Mouse (Mus musculus) stomach, embryonic 16.5 days (tissue): ENCODE data around the gene Med12l. TPM values are rescaled to one million over a fixed set of nuclear protein-coding genes. Genes with fewer than 3 reads are reported as not detected.
"Not testable (repeated sequence)": the region's sequence is repeated elsewhere in the genome, so short reads cannot be mapped to it uniquely, and the experiment has no call there.

Experiments
- ATAC-seq: fragments of 200-750 bp; cut with Nextera tagmentation; 2 replicates; pipeline ENCODE4 v1.8.0; 2017; ENCODE audit warnings: moderate number of reproducible peaks, moderate TSS enrichment; ENCODE audit not compliant: insufficient read depth, low FRiP score
- H3K27ac ChIP-seq: fragments of 300-500 bp; sonication (generic); 2 replicates; pipeline ENCODE4 v1.5.1; 2014; ENCODE audit warnings: low read length
- H3K27me3 ChIP-seq: fragments of 300-500 bp; sonication (generic); 2 replicates; pipeline ENCODE4 v1.6.1; 2014; ENCODE audit warnings: low read length, control low read depth, mixed read lengths; ENCODE audit not compliant: control insufficient read depth, insufficient read depth
- H3K36me3 ChIP-seq: fragments of 300-500 bp; sonication (generic); 2 replicates; pipeline ENCODE4 v1.6.1; 2014; ENCODE audit warnings: low read length; ENCODE audit not compliant: control insufficient read depth, insufficient read depth
- H3K4me1 ChIP-seq: fragments of 300-500 bp; sonication (generic); 2 replicates; pipeline ENCODE4 v1.6.1; 2014; ENCODE audit warnings: low read length, control low read depth, mixed read lengths; ENCODE audit not compliant: control insufficient read depth, insufficient read depth
- H3K4me2 ChIP-seq: fragments of 300-500 bp; sonication (generic); 2 replicates; pipeline ENCODE4 v1.6.1; 2014; ENCODE audit warnings: low read depth, low read length, mixed read lengths
- H3K4me3 ChIP-seq: fragments of 300-500 bp; sonication (generic); replicated peaks from 2 replicates; pipeline ENCODE4 v1.5.1; 2014; ENCODE audit warnings: mild to moderate bottlenecking, low read length
- H3K9ac ChIP-seq: fragments of 300-500 bp; sonication (generic); 2 replicates; pipeline ENCODE4 v1.6.1; 2014; ENCODE audit warnings: low read length
- H3K9me3 ChIP-seq: fragments of 300-500 bp; sonication (generic); replicated peaks from 2 replicates; pipeline ENCODE4 v1.6.1; 2016; ENCODE audit warnings: low read length, control low read depth; ENCODE audit not compliant: control insufficient read depth
- WGBS: fragments of 180-500 bp; shearing (Covaris S2); extraction: QIAGEN DNeasy Blood & Tissue Kit; methylation state at CpG from one replicate; pipeline ENCODE4 v1.1.7; 2014; 5-methylcytosine and 5-hydroxymethylcytosine counted together
- polyA plus RNA-seq: library from polyadenylated mRNA; unstranded; fragments of >200 nt; fragmentation: Nextera tagmentation; extraction: Ambion mirVana; gene quantifications from 2 replicates; pipeline ENCODE4 v1.2.1, GENCODE M21; 2015

Gene Med12l
- polyA plus RNA-seq, 1 experiment from 2014 or later, result 1.2 TPM

DNA sequence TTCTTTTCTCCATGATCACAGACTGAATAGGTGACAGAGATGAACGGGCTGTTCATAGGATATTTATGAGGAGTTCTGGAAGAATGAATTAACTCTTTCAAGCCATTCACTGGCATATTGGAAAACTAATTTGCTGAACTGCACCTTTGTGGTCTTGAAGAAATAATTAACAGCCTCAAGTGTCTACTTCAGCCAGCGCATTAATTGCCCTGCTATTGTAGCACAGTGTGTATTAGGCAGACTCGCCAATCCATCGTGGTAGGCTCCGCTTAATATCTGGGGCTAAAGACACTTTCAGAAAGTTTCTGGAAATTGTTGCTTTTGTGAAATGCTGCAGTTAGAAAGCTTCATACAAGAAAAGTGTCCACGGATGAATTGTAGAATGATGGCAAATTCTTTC, 35.9 kb downstream of the Med12l start:
- Histone ChIP-seq H3K27me3 (no peaks in the 10 kb centered on the region), H3K27ac (no peak overlapping the region), H3K4me2 (no peak overlapping the region), H3K36me3 (no peaks in the 10 kb centered on the region), H3K9me3 (no peaks in the 10 kb centered on the region), H3K4me3 (no peak overlapping the region), H3K9ac (no peak overlapping the region), H3K4me1 (no peaks in the 10 kb centered on the region)
- ATAC-seq, result no peak
- 88% methylated on average over 6 of the region's 6 CpGs for WGBS

DNA sequence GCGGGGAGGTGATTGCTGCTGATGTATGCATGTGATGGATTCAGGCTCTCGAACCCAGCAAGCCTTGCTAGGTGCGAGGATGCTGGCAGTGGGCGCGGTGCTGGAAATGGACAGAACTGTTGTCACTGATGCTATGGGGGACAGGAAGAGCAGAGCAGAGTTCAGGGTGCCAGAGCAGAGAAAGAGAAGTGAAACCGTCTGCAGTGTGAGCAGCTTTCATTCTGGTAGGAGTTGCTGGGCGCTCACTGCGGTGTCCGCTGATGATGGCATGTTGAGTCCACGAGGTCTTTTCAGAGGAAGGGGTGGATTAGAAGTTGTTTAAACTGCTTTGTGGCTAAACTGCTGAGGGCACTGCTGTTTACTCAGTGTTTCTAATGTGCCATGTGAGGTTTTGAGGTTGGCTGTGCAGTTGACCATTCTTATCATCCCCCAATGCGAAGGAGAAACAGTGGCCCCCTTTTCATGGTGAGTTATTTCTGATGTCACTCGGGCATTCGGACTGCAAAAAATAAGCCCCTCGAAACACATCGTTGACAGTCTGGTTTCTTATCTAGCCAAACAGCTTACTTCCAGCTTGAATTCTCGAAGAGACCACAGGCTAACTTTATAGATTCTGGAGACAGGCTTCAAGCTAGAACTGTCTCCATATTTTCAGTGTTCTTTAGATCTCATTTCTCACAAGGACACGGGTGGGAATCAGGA, 49.4 kb downstream of the Med12l start:
- Histone ChIP-seq H3K4me2 (no peak overlapping the region), H3K27ac (no peak overlapping the region), H3K9me3 (no peaks in the 10 kb centered on the region), H3K36me3 (no peaks in the 10 kb centered on the region), H3K27me3 (no peaks in the 10 kb centered on the region), H3K9ac (no peak overlapping the region), H3K4me1 (no peaks in the 10 kb centered on the region), H3K4me3 (no peak overlapping the region)
- 67% methylated on average over 17 of the region's 17 CpGs for WGBS
- no peak for ATAC-seq

DNA sequence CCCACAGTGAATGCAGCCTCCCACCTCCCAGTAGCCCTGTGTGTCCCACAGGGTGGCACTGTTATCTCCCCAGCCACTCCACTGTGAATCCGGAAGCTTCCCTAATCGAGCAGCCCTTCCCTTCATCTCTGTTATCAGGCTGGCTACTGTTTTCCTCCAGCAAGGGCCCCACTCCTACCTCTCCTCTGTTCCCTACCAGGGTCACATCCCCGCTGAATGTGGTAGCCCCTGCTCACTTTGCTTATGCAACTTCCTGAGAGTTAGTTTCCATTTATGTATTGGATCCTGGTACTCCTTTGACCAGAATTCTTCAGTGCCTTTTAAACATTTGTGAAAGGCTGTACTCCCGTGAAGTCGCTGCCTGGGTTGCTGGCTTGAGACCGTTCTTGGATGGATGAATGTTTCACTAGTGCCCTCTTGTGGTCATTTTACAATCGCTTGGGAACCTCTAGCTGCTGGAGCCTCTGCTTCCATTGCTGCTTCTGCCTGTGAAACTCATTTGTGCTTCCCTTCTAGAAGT, 53.5 kb downstream of the Med12l start:
- no peaks in the 10 kb centered on the region for H3K36me3 ChIP-seq
- peak; percentile 50; the same call in 1 of the 2 replicates for ATAC-seq
- H3K9me3 ChIP-seq, result no peaks in the 10 kb centered on the region
- H3K27me3 ChIP-seq, result no peaks in the 10 kb centered on the region
- H3K4me3 ChIP-seq, result no peak overlapping the region
- 2% methylated on average over 7 of the region's 7 CpGs for WGBS
- no peaks in the 10 kb centered on the region for H3K4me1 ChIP-seq
- no peak overlapping the region for H3K4me2 ChIP-seq
- no peak overlapping the region for H3K27ac ChIP-seq
- H3K9ac ChIP-seq, result no peak overlapping the region

DNA sequence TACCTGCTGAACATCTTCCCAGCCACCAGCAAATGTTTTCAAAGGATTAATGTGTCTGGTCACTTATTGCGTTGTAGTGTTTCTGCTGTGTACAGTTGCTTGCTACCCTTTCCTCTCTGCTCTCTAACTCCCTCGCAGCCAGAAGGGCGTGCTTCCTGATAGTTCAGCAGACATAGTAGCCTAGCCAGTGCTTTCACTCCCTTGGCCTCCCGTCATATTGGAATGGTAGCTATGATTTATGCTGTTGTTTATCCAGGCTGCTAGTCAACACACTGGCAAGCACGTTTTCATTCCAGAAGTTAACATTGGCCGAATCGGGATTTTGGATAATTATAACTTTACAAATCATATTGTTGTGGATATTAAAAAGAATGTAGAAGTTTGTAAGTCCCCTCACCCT, 54.5 kb downstream of the Med12l start:
- no peak overlapping the region for H3K4me3 ChIP-seq
- no peaks in the 10 kb centered on the region for H3K27me3 ChIP-seq
- H3K4me1 ChIP-seq, result no peaks in the 10 kb centered on the region
- H3K9ac ChIP-seq, result no peak overlapping the region
- H3K27ac ChIP-seq, result no peak overlapping the region
- H3K4me2 ChIP-seq, result no peak overlapping the region
- no peaks in the 10 kb centered on the region for H3K36me3 ChIP-seq
- no peak for ATAC-seq
- no peaks in the 10 kb centered on the region for H3K9me3 ChIP-seq
- 70% methylated on average over 7 of the region's 7 CpGs for WGBS

DNA sequence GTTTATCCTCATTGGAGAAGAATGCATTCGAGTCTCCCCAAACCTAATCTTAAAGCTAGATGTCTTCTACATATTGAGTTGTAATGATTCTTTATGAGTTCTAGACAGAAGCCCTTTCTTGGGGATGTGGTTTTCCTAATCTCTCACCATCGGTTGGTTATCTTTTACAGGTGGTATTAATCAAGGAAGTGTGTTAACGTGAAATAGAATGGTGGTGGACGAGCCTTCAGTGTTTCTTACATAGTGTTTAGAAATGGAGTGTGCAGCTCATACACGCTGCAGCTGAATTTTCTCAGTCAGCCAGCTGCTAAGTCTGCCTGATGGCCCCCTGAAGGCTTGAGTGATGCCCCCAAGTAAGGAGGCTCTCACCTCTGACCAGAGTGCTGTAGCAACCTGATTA, 56.5 kb downstream of the Med12l start:
- no peak overlapping the region for H3K9ac ChIP-seq
- no peaks in the 10 kb centered on the region for H3K9me3 ChIP-seq
- no peaks in the 10 kb centered on the region for H3K27me3 ChIP-seq
- H3K4me2 ChIP-seq, result no peak overlapping the region
- no peak for ATAC-seq
- H3K4me1 ChIP-seq, result no peaks in the 10 kb centered on the region
- no peak overlapping the region for H3K27ac ChIP-seq
- 41% methylated on average over 5 of the region's 5 CpGs for WGBS
- no peak overlapping the region for H3K4me3 ChIP-seq
- H3K36me3 ChIP-seq, result no peaks in the 10 kb centered on the region

DNA sequence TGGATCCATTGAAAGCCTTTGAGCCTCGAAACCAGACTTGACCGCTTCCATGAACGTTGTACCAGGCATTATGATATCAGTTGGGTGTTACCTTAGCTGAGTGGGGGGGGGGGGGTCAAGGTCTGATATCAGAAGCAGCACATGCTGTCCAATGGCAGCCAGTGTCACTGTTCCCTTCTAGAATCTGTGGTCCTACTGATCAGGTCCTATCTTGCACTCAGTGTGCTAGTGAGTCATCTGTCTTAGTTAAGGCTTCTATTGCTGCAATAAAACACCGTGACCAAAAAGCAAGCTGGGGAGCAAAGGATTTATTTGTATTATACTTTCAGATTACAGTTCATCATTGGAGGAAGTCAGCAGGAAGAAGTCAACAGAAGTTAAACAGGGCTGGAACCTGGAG, 57.8 kb downstream of the Med12l start:
- Histone ChIP-seq H3K4me2 (no peak overlapping the region), H3K4me3 (no peak overlapping the region), H3K27ac (no peak overlapping the region), H3K4me1 (no peaks in the 10 kb centered on the region), H3K9ac (no peak overlapping the region), H3K36me3 (no peaks in the 10 kb centered on the region), H3K9me3 (no peaks in the 10 kb centered on the region), H3K27me3 (no peaks in the 10 kb centered on the region)
- no peak; the same call in 1 of the 2 replicates for ATAC-seq
- 74% methylated on average over 4 of the region's 4 CpGs for whole genome bisulfite sequencing

DNA sequence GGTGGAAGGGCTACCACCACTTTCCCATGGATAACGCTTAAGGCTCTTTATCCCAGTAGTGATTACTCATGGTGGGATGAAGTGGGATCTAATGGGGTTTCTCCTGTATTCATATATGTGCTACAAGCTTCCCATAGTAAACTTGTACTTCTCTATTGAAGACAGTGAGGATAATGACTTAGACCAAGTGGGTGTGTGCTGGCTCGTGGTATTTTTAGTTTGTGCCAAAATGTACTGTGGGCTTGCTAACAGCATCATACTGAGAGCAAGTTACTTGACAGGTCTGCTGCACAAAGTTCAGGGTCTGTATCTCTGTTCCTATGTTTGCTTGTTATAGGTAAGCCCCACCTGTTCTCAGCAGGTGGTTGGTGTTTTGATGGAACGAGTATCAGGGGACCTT, 60.3 kb downstream of the Med12l start:
- Histone ChIP-seq H3K27ac (no peak overlapping the region), H3K9ac (no peak overlapping the region), H3K4me3 (no peak overlapping the region), H3K36me3 (no peaks in the 10 kb centered on the region), H3K4me1 (no peaks in the 10 kb centered on the region), H3K4me2 (no peak overlapping the region), H3K9me3 (no peaks in the 10 kb centered on the region), H3K27me3 (no peaks in the 10 kb centered on the region)
- ATAC-seq, result no peak
- 84% methylated on average over 3 of the region's 3 CpGs for WGBS

DNA sequence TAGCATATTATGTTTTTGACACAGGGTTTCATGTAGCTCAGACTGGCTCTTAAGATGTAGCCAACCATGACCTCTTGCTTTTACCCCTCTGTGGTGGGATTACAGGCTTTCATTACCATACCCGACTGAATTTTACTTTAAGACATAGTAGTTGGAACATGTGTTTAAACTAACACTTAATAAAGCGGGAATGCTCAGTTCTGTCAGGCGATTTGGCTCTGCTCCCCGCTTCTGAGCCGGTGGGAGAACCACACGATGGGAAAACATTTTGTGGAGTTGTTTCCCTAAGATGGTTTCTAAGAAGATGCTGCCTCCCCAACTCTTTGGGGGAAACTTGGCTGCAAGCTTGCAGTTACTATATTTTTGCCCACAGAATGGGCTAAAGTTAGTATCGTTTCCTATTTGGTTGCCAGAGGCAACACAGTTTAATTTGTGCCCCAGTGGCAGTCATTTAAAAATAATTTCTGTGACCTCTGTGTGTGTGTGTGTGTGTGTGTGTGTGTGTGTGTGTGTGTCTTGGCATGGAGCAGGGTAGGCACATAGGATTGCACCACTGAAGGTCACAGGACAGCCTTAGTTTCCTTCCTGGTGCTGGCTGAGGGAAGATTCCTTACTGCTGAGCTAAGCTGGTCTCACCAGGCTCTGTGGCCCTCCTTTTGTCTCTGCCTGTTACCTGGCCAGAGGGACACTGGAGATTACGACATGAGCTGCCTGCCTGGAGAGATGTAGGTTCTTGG, 61.1 kb downstream of the Med12l start:
- Histone ChIP-seq H3K4me3 (no peak overlapping the region), H3K9me3 (no peaks in the 10 kb centered on the region), H3K4me2 (no peak overlapping the region), H3K4me1 (no peaks in the 10 kb centered on the region), H3K36me3 (no peaks in the 10 kb centered on the region), H3K27me3 (no peaks in the 10 kb centered on the region), H3K27ac (no peak overlapping the region), H3K9ac (no peak overlapping the region)
- 71% methylated on average over 8 of the region's 8 CpGs for whole genome bisulfite sequencing
- ATAC-seq, result no peak

GRCm38 (mm10) chr3:59069071-59069470, 63.4 kb downstream of the Med12l start:
- H3K27me3 ChIP-seq, H3K4me3 ChIP-seq, H3K36me3 ChIP-seq, H3K9ac ChIP-seq, H3K27ac ChIP-seq, H3K4me1 ChIP-seq, ATAC-seq, H3K4me2 ChIP-seq, H3K9me3 ChIP-seq: not testable (repeated sequence)
- WGBS, result 78% methylated on average over 1 of the region's 1 CpGs
